Comparison of ENCODE assay signal across 11 mouse cellular contexts in the genomic region with DNA sequence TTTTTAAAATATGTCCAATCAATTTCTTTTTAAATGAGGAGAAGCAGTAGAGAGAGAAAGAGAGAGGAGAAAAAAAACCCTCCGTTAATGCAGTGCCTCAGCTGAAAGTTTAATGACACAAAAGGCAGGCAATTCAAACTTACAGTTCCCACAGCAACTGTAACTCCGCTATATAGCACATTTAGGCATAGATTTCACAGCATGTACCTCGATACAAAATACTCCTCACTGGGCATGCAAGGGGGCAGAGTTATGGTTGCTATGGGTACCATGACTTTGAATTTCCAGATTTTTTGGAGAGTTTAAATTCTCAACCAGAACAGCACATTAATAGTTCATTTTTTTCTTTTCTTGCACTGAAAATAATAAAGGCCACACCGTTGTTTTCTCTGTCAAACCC.
"Had no signal": no experiment of that assay in that cellular context is flagged by ENCODE, and none has a peak within 500 bp of the region (broad histone marks: within the 10 kb centered on the region; RNA-seq: fewer than 3 reads in every experiment).

No protein-coding gene starts in this region.

- ATAC-seq: liver, postnatal 0 days; lung, postnatal 0 days; midbrain, embryonic 13.5 days; midbrain, embryonic 15.5 days had no signal

- DNase-seq: liver, postnatal 0 days; lung, adult 2 months; lung, postnatal 14 days; lung, postnatal 36 days; right cerebral cortex, postnatal 14 days; thymus, adult 2 months; thymus, postnatal 25 days; thymus, postnatal 4 days had no signal
